Mouse (Mus musculus): ENCODE measurements at regions not wholly inside any gene's neighbourhood (a gene's known extent, or its start where the extent isn't known, plus 50 kb on each side); places are given as distances from the start of the nearest gene placed in this dataset.

DNA sequence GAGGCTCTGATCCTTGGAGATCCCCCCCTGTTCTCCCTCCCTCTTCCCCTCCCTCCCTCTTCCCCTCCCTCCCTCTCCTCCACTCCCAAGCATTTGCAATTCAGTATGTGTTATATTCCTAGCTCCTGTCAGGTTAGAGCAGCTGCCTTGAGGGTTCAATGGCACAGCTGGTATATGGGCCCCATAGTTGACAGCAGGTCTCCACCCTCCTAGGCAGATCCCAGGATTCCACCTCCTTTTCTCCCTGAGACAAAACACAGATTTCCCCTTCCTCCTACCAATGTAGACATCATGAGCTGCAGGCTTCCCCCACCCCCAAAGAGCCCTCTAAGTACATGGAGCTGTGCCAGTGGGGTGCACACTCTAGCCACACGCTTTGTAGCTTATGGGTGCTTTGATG, 137.8 kb downstream of the Unc5cl start:
- DNase-seq (ENCODE audit: low read depth in 2 of 2, low spot score in 2 of 2) = no peak

DNA sequence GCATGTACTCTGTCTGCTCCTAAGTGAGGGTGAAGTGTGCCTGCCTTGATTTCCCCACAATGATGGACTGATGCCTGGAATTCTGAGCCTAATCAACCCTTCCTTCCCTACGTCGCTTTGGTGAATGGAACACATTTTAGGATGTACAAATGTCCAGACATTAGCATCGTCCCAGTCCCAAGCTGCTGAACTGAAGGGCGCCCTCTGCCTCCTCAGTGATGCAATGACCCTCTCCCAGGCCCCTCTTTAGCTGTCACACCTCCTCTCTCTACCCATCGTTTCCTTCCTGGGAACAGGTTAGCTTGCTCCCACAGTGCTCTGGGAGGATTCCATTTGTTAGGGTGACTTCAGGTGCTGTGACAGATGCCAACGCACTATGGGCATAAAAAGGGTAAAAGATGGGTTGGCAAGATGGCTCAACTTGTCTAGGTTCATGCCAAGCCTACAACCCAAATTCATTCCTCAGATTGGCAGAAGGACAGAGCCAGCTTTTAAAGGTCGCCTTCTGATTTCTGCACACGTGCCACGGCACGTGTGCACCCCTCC, 140.8 kb downstream of the Unc5cl start:
- DNase-seq (ENCODE audit: low read depth in 2 of 2, low spot score in 2 of 2) = no peak

DNA sequence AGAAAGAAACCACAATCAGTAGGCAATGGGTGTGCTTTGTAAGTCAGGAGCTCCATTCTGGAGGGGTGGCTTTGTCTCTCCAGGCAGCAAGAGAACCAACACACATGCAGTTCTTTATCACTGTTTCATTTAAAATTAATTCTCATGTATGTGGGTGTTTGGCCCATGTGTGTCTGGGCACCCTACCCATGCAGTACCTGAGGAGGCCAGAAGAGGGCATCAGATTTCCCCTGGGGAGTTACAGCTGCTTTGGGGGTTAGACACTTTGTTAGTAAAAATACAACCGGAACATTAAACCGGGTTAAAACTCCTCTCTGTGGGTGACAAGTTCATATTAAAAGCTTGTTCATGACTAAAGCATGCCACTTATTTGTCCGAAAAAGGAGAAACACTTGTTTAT, 141.7 kb downstream of the Unc5cl start:
- peak; percentile 7 to 15 for DNase-seq (ENCODE audit: low read depth in 2 of 2, low spot score in 2 of 2)

DNA sequence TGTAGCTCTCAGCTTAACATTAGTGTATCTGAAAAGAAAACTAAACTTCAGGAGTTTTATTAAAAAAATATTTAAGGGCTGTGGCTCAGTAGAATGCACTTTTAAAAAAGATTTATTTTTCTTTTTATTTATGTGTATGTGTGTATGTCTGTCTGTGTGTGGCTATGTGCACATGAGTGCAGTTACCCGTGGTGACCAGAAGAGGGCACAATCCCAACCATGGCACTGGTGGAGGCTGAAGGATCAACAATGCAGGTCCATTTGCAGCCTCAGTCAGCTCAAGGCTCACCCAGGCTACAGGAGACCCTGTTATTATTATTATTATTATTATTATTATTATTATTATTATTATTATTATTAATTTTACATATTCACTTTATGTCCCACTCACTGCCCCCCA, 142.6 kb downstream of the Unc5cl start:
- DNase-seq (ENCODE audit: low read depth in 2 of 2, low spot score in 2 of 2) = no peak

DNA sequence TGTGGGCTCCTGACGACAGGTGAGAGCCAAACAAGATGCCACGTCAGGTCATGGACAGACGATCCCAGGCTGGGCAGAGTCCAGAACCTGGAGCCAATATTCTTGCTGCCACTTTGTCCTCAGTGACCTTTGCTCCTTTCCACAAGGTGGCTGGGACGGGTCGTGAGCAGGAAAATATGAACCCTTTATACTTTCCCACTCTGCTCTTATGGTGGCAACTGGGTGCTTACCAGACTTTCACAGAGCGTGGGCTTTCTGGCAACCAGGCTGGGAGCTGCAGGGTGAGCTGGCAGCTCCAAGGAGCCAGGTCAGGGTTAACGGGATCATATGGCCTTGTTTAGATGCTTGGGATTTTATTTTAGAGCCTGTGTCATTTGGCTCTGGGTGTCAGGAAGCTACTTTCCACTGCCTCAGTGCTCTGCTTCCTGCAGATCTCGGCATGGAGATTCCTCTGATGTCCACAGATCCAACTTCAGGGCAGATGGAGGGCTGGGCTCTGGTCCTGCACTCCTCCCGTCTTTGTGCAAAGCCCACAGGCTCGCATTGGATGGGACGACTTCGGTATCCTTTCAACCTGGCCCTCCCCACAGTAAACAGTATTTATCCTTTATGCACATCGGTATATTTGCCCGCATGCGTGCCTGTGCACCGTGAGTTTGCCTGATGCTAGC, 143.9 kb downstream of the Unc5cl start:
- no peak for DNase-seq (ENCODE audit: low read depth in 2 of 2, low spot score in 2 of 2)

DNA sequence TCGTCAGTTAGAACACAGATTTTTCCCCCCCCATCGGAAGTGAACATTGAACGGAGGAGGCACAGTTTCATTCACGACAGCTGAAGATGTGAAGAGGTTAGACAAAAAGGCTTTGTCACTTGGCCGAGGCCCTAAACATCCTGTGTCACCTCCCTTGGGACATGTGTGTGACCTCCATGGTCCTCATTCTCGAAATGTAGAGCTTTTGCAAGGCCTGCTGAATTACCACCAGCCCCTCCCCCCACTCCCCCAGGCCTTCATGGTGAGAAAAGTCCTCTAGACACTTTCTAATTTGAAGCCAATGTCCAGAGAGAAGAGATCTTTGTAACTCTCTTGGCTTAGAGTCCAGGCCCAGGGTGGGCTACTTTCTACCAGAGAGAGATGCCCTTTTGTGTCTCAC, 145.5 kb downstream of the Unc5cl start:
- no peak for DNase-seq (ENCODE audit: low read depth in 2 of 2, low spot score in 2 of 2)

DNA sequence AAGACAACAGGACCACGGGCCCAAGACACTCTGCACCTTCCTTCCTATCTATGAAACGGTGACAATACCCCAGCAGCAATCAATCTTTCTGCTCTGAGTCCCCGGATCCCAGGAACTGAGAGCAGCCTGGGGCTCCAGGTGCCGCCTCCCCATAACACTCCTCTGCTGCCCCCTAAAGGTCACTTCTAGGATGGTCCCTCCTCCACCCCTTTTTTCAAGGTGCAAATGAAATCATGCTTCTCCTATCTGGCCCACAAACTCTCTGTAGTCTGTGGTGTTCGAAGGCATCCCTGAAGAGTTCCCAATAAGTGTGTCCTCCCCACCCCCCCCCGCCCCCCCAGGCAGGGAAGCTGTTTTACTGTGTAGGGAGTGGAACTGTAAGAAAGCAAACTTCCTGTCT, 147.9 kb downstream of the Unc5cl start:
- DNase-seq (ENCODE audit: low read depth in 2 of 2, low spot score in 2 of 2) = peak; percentile 25 to 54

DNA sequence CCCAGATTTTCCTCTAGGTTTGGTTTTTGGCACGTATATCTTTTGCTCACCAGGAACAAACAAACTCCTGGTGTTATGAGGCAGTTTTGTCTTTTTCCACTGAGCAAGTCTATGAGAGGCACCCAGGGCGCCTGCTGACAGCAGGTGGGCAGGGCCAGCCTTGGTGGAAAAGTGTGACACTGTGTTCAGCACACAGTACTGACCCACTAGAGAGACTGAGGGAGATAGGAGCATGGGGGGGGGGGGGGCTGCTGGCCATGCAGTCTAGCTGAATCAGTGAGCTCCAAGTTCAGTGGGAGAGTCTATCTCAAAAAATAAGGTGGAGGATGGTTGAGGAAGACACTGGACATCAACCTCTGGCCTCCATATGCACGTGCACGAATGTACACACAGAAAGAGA, 152.1 kb downstream of the Unc5cl start:
- DNase-seq (ENCODE audit: low read depth in 2 of 2, low spot score in 2 of 2) = no peak

DNA sequence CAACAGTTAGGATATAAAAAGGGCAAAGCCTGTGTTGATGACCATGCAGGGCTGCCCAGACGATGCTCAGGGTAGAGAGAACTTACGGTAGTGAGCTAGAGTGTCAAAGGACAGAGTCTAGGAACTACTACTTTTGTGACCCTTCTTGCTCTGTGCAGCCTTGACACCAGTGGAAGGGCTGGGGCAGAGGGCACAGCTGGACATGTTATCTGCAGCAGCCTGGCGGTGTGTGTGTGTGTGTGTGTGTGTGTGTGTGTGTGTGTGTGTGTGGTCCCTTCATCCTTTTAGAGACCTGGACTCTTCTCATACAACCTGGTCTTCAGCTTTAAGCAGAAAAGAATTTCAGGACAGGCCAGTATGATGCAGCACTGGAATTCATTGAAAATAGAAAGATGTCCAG, 153.6 kb downstream of the Unc5cl start:
- DNase-seq (ENCODE audit: low read depth in 2 of 2, low spot score in 2 of 2) = no peak

DNA sequence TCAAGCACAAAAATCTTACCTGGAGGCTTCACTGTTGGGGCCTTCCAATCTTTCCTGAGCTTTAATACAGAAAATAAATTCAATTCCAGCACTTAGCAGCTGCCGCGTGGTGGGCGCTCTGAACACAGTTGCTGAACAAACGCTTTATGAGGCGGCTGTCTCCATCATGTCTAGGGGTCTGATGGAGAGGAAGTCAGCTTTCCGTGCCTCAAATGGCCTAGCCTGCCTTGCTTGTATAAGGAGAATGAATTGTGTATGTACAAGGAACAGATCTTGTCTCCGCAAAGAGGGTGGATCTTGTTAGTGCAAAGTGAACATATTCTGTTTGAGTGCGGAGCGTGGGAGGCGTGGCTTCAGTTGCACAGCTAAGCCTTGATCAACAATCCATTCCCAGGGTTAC, 155.4 kb downstream of the Unc5cl start:
- DNase-seq (ENCODE audit: low read depth in 2 of 2, low spot score in 2 of 2) = no peak

DNA sequence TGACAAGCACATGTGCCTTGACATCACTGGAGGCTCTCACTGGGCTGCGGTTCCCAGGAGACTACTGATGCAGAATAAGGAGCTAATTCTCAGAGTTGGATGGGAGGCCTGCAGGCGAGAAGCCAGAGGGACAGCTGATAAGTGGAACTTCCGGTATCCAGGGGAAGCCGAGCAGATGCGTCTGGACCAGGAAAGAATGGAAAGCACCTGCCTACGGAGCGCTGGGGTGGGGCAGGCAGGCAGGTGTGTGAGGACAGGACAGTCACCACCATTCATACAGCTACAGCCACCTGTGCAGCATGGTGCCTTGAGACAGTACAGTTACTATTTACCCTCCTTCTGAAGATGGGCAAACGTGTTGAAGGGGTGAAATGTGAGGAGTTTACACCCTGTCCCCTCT, 156.1 kb downstream of the Unc5cl start:
- DNase-seq (ENCODE audit: low read depth in 2 of 2, low spot score in 2 of 2) = no peak

DNA sequence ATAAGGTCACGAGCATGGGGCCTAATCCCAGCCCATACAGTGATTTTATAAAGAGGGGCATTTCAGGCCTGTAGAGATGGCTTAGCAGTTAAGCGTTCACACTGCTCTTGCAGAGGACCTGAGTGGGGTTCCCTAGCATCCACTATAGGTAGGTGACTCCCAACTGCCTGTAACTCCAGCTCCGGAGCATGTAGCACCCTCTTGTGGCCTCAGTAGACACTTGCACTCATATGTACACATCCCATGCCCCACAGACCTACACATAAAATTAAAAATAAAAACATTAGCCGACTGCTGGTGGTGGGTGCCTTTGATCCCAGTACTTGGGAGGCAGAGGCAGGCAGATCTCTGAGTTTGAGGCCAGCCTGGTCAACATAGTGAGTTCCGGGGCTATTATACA, 158.8 kb downstream of the Unc5cl start:
- no peak for DNase-seq (ENCODE audit: low read depth in 2 of 2, low spot score in 2 of 2)

DNA sequence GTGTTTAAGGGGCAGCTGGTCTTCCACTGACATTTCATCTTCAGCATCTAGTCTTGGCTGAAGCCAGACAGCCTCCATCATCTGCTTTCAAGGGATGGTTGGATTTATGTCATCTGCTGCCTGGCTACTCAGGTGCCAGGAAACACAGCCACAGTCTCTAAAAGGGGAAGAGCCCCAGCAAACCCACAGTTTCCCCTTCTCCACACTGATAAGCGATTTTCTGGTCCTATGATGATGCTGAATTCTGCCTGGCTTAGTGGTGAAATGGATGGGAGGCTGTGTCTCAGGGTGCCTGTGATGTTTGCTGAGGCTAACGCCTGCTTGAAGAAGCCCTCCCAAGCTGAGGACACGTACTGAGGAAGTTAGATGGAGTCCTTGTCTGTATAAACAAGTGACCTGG, 160.5 kb downstream of the Unc5cl start:
- no peak for DNase-seq (ENCODE audit: low read depth in 2 of 2, low spot score in 2 of 2)

DNA sequence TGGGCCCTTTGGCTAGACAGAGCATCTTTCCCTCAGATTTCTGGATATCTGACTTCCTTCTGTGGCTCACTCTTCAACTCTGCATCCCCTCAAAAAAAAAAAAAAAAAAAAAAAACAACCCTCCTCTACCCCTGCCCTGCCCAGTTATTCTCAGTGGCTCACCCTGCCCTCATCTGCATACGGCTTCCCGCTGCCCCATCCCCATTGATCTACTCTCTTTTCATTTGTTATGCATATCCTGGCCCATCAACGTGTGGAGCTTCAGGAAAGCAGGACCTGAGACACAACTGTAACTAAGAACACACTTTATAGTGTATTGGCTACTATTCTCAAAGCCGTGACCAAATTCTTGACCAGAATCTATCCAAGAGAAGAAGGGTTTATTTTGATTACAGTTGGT, 161.5 kb downstream of the Unc5cl start:
- no peak for DNase-seq (ENCODE audit: low read depth in 2 of 2, low spot score in 2 of 2)

DNA sequence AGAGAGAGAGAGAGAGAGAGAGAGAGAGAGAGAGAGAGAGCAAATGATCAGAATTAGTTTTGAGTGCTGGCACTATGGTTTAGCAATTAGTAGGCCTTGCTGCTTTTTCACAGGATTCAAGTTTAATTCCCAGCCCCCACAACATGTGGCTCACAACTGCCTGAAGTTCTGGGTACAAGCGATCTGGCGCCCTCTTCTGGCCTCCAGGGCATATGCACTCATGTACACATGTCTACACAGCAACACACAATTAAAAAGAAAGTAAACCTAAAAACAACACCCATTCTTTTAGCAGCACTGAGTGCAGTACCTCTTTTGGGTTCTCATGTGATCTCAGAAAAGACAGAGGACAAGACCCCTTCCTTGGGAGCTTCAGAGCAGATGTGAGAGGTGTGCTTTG, 166.2 kb downstream of the Unc5cl start:
- DNase-seq (ENCODE audit: low read depth in 2 of 2, low spot score in 2 of 2) = no peak

DNA sequence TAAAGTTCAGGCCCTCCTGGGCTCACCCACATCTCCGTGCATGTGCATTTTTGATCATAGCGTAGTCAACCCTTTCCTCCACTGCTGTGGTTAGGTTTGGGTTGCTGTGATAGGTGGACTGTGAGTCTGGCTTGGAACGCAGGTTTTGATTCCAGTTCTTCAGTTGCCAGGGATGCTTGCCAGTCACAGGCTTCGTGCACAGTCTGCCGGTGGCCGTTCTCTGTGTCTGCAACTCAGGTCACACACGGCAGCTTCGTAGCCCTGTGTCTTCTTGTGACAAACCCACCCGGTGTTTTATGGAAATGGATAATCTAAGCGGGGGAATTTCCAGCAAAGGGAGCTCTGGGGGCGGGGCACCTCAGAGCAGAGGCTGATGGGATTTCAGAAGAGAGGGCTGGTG, 167.0 kb downstream of the Unc5cl start:
- DNase-seq (ENCODE audit: low read depth in 2 of 2, low spot score in 2 of 2) = no peak

DNA sequence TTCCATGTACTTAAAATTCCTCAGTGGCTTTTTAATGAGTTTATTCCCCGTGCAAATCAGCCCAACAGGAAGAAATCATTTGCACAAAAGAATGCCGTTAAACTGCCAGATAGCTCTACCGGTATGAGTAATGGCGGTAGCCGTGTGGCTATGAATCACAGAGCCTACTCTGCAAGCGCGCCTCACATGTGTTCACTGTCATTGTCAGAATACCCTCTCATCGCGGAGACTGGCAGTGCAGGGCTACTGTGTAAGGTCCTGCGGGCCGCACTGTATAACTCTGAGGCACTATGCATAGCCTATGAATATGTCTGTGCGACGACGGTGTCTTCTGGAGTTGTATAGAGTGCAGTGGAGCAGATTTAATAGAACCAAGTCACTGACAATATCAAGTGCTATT, 170.2 kb downstream of the Unc5cl start:
- DNase-seq (ENCODE audit: low read depth in 2 of 2, low spot score in 2 of 2) = no peak

DNA sequence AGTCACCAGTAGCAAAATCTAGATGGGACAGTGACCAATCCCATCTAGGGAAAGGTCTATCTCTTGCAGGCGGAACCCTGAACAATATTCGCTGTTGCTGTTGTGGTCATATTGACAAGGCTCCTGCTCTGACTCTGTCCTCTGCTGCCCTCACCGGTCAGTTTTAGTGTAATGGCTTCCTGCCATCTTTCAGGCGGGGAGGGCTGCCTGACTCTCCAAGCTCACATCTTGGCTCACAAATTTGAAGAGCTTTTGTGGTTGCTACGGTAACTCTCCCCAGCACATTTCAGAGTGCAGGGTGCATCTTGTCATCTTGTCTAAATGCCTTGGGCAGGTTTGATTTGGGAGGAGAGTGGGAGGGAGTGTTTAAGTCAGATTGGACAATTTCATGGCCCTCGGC, 171.3 kb downstream of the Unc5cl start:
- no peak for DNase-seq (ENCODE audit: low read depth in 2 of 2, low spot score in 2 of 2)

DNA sequence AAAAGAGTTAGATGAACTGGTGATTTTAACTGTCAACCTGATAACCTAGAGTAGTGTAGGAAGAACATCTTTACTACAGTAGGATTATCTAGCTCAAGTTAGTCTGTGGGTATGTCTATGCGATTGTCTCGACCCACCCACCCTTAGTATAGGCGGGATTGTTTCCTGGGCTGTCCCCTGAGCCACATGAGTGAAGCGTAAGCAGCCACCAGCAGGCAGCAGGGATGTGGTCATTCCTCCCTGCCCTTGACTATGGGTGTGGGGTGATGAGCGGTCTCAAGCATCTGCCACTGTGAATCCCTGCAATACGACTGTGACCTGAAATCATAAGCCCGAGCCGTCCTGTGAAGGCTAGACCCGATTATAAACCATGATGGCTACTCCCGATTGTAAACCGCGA, 184.9 kb downstream of the Unc5cl start:
- DNase-seq (ENCODE audit: low read depth in 2 of 2, low spot score in 2 of 2) = no peak

DNA sequence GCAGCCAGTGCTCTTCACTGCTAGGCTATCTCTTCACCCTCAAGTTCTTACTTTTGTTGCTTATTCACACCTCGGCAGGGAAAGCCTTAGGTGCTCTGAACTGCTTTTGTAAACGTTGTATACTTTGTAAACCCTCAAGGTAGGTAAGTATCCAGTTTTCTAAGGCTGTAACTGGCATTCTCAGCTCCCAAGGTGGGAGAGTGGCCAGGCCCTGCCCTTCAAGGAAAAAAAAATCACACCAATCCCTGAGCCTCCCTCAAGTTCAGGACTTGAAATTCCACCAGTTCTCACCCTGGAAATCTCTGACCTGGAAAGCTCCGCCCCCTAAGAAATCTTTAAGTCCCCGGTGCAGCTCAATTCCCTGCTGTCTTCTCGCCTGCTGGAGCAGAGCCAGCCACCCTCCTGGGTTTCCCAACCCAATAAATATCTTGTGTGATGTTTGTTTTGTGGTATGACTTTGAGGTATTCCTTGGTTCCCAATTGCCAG, 188.9 kb downstream of the Unc5cl start:
- no peak for DNase-seq (ENCODE audit: low read depth in 2 of 2, low spot score in 2 of 2)

DNA sequence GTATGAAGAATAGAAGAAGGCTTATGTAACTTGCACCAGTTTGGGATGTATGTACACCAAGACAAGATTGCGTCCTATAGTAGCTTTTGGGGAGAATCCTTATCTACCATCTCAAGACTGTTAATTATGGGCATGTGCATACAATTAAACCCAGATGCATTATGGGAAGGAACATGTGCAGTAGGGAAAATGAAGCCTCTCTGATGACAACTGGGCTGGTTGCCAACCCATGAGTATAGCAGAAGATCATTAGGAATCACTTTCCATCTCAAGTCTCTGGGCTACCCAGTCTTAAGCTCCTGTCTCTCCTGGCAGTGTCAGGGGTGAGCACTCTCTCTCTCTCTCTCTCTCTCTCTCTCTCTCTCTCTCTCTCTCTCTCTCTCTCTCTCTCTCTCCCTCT, 190.4 kb downstream of the Unc5cl start:
- DNase-seq (ENCODE audit: low read depth in 2 of 2, low spot score in 2 of 2) = no peak

DNA sequence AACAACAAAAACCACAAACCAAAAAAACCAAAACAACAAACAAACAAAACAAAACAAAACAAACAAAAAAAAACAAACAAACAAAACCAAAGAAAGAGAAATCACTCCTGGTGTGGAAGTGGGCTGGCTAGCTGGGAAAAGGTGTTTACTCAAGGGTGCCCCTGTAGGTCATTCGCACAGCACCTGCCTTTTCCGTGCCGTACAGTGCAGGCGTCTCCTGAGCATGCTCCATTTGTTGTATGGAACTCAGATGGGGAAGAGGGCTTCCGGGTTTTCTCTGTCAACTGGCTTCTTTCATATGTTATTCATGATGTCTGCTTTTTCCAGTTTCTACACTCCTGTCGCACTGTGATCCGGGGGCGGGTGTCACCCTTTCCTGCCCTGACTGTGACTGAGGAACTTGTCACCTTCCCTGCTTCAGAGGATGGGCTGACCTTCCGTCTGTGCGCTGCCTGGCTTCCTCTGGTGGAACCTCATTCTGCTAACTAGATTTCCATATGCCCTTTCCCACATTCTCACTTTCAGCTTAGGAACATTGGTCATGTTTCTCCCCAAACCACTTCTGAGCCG, 192.0 kb downstream of the Unc5cl start:
- no peak for DNase-seq (ENCODE audit: low read depth in 2 of 2, low spot score in 2 of 2)

DNA sequence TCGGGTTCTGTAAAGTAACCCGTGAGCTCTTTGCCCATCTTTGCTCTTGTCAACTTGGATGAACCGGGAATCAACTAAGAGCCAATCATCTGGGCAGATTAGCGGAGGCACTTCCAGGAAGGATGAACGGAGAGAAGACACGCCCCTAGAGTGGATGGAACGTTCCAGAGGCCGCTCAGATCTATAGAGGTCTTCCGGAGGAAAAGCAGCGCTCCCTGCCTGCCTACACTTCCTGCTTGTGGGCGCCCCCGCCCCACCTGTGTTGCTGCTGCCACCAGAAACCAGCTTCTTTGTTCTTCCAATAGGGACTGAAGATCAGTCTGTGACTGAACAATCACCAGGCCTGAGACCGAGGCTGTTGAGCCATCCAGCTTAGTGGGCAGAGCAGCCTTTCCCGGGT, 192.7 kb downstream of the Unc5cl start:
- DNase-seq (ENCODE audit: low read depth in 2 of 2, low spot score in 2 of 2) = no peak
